Mouse (Mus musculus) thymus, adult 2 months (tissue): Measurements from ENCODE around the gene Rsg1. TPM values are rescaled to one million over a fixed set of nuclear protein-coding genes. Genes with fewer than 3 reads are reported as not detected.

Experiments used
- DNase-seq: peaks from one replicate; pipeline ENCODE4 v3.0.0; 2021
- H3K27ac ChIP-seq: fragments of 200-500 bp; 2 replicates; pipeline ENCODE4 v1.5.1; 2012; ENCODE audit warnings: low read length, control low read depth; ENCODE audit not compliant: control insufficient read depth, insufficient read depth
- H3K27me3 ChIP-seq: fragments of 200-500 bp; 2 replicates; pipeline ENCODE4 v1.6.1; 2012; ENCODE audit warnings: mild to moderate bottlenecking, low read length, moderate library complexity, mixed read lengths; ENCODE audit not compliant: control insufficient read depth, insufficient read depth
- H3K36me3 ChIP-seq: fragments of 200-500 bp; 2 replicates; pipeline ENCODE4 v1.6.1; 2012; ENCODE audit warnings: mild to moderate bottlenecking, low read length, moderate library complexity; ENCODE audit not compliant: control insufficient read depth, insufficient read depth
- H3K4me1 ChIP-seq: fragments of 200-500 bp; replicated peaks from 2 replicates; pipeline ENCODE4 v1.6.1; 2012; ENCODE audit warnings: low read length; ENCODE audit not compliant: control insufficient read depth, insufficient read depth
- H3K4me3 ChIP-seq: fragments of 200-500 bp; 2 replicates; pipeline ENCODE4 v1.5.1; 2012; ENCODE audit warnings: mild to moderate bottlenecking, low read length, control low read depth, moderate library complexity; ENCODE audit not compliant: control insufficient read depth, insufficient read depth
- CTCF ChIP-seq: fragments of 200-500 bp; IDR thresholded peaks from 2 replicates; pipeline ENCODE4 v1.5.1; 2012; ENCODE audit warnings: mild to moderate bottlenecking, control low read depth, low read length, moderate library complexity, borderline replicate concordance; ENCODE audit not compliant: control insufficient read depth, poor library complexity, insufficient read depth; ENCODE audit errors: extremely low read depth
- POLR2A ChIP-seq: fragments of 200-500 bp; IDR thresholded peaks from 2 replicates; pipeline ENCODE4 v1.6.1; 2012; ENCODE audit warnings: mild to moderate bottlenecking, low read length, control low read depth, moderate library complexity; ENCODE audit not compliant: control insufficient read depth, poor library complexity, insufficient read depth; ENCODE audit errors: extremely low read depth
- WGBS: fragments of 180-500 bp; shearing (Covaris S2); methylation state at CpG from one replicate; pipeline ENCODE4 v1.1.7; 2018; 5-methylcytosine and 5-hydroxymethylcytosine counted together
- polyA plus RNA-seq: library from polyadenylated mRNA; depleted of rRNA; stranded (reverse); fragments of >200 nt; gene quantifications from 2 replicates; pipeline ENCODE4 v1.2.3, GENCODE M21; 2012; rRNA removed

The Rsg1 gene
- polyA plus RNA-seq, 1 experiment: 3.5 TPM

DNA sequence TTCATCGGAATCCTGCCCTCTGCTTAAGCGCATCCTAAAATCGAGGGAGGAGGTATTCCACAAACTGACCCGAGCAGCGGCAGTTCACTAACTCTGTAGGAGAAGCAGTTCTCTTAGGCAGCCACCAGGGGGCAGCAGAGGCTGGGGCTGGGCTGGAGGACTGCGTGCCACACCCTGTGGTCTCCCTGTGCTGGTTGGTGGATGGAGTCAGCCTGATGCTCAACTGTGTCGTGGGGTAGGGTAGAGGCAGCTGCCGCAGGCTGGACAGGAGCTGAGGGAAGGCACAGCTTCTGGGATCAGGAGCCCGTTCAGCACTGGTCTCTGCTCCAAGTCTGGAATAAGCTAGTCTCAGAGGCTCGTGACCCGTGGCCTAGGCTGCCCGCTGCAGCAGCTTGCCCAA, 59.5 kb downstream of the Rsg1 start:
- TF ChIP-seq CTCF (peak; percentile 98), POLR2A (no peak)
- DNase-seq: peak; percentile 74
- 22% methylated on average over 12 of the region's 12 CpGs for WGBS
- H3K27ac ChIP-seq: no peak overlapping the region
- 0 out of 2 replicates have a peak, but pooled peaks cover 6% of the 10 kb centered on the region for H3K4me1 ChIP-seq
- H3K36me3 ChIP-seq: no peaks in the 10 kb centered on the region
- H3K4me3 ChIP-seq: peak overlapping the region; percentile 17
- H3K27me3 ChIP-seq: no peaks in the 10 kb centered on the region; the same call in 1 of the 2 replicates

DNA sequence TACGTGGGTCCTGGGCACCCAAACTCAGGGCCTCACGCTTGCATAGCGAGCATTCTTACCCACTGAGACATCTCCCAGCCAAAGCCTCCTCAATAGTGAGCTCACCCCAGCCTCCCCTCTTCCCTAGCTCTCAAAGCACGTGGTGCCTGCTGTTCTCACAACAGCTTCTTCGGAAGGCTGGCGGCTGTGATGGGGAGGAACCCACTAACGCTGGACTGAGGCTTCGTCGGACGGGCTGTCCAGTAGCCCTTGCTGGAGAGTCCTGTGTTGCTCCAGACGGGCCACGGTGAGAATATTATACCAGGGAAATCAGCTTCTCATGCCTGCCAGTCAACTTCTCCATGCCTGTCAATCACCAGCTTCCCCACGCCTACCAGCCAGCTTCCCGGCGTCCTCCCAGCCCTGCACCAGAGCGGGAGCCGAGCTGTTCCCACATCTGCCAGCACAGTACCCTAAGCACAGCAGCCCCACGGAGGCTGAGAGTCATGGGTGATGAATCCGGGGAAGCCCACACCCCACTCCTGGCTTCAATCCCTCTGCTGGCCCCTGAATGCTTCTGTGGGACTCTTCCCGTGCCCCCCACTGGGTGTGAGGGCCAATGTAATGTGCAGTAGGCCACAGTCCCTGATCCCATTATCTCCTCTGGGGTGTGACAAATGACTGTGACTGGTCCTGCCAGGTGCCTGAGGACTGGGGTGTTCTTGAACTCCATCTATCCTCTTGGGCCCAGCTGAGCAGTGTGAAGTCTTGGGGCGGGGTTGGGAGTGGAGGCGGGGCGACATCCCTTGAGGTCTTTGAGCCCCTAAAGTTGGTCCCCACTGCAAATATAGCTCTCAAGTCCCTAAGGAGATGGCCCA, 61.0 kb downstream of the Rsg1 start:
- H3K27ac ChIP-seq: no peak overlapping the region
- WGBS: 87% methylated on average over 23 of the region's 23 CpGs
- H3K27me3 ChIP-seq: no peaks in the 10 kb centered on the region; the same call in 1 of the 2 replicates

More for the DNA sequence above, 61.0 kb downstream of the Rsg1 start:
- no peak for DNase-seq
- no peaks in the 10 kb centered on the region for H3K36me3 ChIP-seq
- no peak overlapping the region for H3K4me3 ChIP-seq
- 0 out of 2 replicates have a peak, but pooled peaks cover 6% of the 10 kb centered on the region for H3K4me1 ChIP-seq
- TF ChIP-seq CTCF: no peak
- no peak for TF ChIP-seq POLR2A

Other genes starting within 250 kb of the Rsg1 start
- 300 and 301 TPM in 2 replicates for gene Atp13a2, start 227.1 kb upstream of the Rsg1 start, polyA plus RNA-seq
- 6.1 and 7.0 TPM in 2 replicates for gene Mfap2, start 203.5 kb upstream of the Rsg1 start, polyA plus RNA-seq
- 12.9 and 17.6 TPM in 2 replicates for gene Crocc, start 153.4 kb upstream of the Rsg1 start, polyA plus RNA-seq
- 105 and 111 TPM in 2 replicates for gene Necap2, start 135.6 kb upstream of the Rsg1 start, polyA plus RNA-seq
- 0.08 and 0.23 TPM in 2 replicates for gene Spata21, start 125.6 kb upstream of the Rsg1 start, polyA plus RNA-seq
- gene Szrd1, start 74.2 kb upstream of the Rsg1 start, polyA plus RNA-seq: 54.2 and 62.1 TPM in 2 replicates
- gene Fbxo42, start 66.0 kb upstream of the Rsg1 start, polyA plus RNA-seq: 29.1 and 29.3 TPM in 2 replicates
- 2.6 and 2.8 TPM in 2 replicates for gene Arhgef19, start 25.5 kb downstream of the Rsg1 start, polyA plus RNA-seq
- gene Epha2, start 87.3 kb downstream of the Rsg1 start, polyA plus RNA-seq: 3.6 and 3.9 TPM in 2 replicates
- gene Fam131c, start 154.3 kb downstream of the Rsg1 start, polyA plus RNA-seq: 0.17 and 0.40 TPM in 2 replicates
- gene Clcnka, start 184.8 kb downstream of the Rsg1 start, polyA plus RNA-seq: 0.35 and 0.46 TPM in 2 replicates
- gene Clcnkb, start 202.1 kb downstream of the Rsg1 start, polyA plus RNA-seq: 0.24 and 0.27 TPM in 2 replicates
- gene Hspb7, start 206.8 kb downstream of the Rsg1 start, polyA plus RNA-seq: 3.3 and 36.2 TPM in 2 replicates
- 0.40 and 0.42 TPM in 2 replicates for gene Srarp, start 222.1 kb downstream of the Rsg1 start, polyA plus RNA-seq
- gene Zbtb17, start 230.7 kb downstream of the Rsg1 start, polyA plus RNA-seq: 87.3 and 98.6 TPM in 2 replicates